Comparison of ENCODE assay signal across 8 mouse cellular contexts in the genomic region with DNA sequence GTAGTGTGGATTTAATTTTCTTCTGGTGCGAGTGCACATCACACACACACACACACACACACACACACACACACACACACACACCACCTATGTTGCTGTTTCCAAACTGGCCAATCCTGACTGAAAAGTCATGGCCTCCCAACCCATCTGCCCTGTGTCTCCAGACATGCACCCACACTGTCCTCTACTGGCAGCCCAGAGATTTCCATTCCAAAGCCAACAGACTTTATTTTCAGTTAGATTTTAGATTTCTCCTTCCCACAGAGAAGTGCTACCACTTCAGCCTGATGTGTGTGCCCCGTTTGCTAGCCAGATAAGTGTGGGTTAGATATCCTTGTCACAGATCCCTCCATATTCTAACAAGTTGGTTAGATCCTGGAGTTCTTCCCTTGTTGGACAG. TPM values are rescaled to one million over a fixed set of nuclear protein-coding genes. Genes with fewer than 3 reads are reported as not detected.
A peak's percentile ranks its signal among the peaks of the same experiment; 100 is the strongest.
DNase-seq lines count a peak whose midpoint lies in the region; TF ChIP-seq lines count a peak whose summit lies in the region.
"Had no signal": no experiment of that assay in that cellular context is flagged by ENCODE, and none has a peak within 500 bp of the region (broad histone marks: within the 10 kb centered on the region; RNA-seq: fewer than 3 reads in every experiment).

No protein-coding gene starts in this region.

- H3K9ac ChIP-seq in MEL (ENCODE audit: control insufficient read depth, low read depth, low read length, poor library complexity, severe bottlenecking): no peak overlapping the region

- H3K79me2 ChIP-seq in MEL (ENCODE audit: control insufficient read depth, insufficient read depth, low read length, poor library complexity): no peaks in the 10 kb centered on the region

- H3K9me3 ChIP-seq in MEL (replicated peaks; ENCODE audit: insufficient read depth, low read length): no peaks in the 10 kb centered on the region

- peaks cover 0 to 5% of the 10 kb centered on the region in 2 experiments; a peak in 1 of 4 replicates for H3K36me3 ChIP-seq in MEL (ENCODE audit: control insufficient read depth in 1 of 2, insufficient read depth in 2 of 2, low read length in 2 of 2)

- peak in 1 of 2 experiments; percentile 52; a peak in 1 of 4 replicates for TF ChIP-seq EP300 in MEL (IDR thresholded peaks at IDR 0.05; ENCODE audit: low read depth in 1 of 2, low read length in 2 of 2)

- peak; percentile 37 to 47 for DNase-seq in layer of hippocampus, postnatal 10 days (ENCODE audit: low spot score in 2 of 2)
- DNase-seq in layer of hippocampus, adult 9-11 months: no peak
- DNase-seq in MEL (ENCODE audit: low read depth, low spot score): peak; percentile 69
- peak; percentile 82 for DNase-seq in brain, adult 2 months (ENCODE audit: low read depth, low spot score)
- DNase-seq in kidney, postnatal 25 days: peak; percentile 57 to 61
- peak; percentile 47 for DNase-seq in thymus, postnatal 0 days (ENCODE audit: low spot score)
- no peak for DNase-seq in urinary bladder, postnatal 10 days (ENCODE audit: low spot score)

- peaks cover 2 to 11% of the 10 kb centered on the region in 2 experiments; a peak in 3 of 4 replicates for H3K4me1 ChIP-seq in MEL (ENCODE audit: control insufficient read depth in 1 of 2, insufficient read depth in 2 of 2, low read length in 2 of 2)

- peak overlapping the region in 1 of 2 experiments; percentile 9; a peak in 1 of 4 replicates for H3K4me3 ChIP-seq in MEL (ENCODE audit: control insufficient read depth in 1 of 2, insufficient read depth in 1 of 2, low read depth in 2 of 2, low read length in 2 of 2)

- peak; percentile 91 for TF ChIP-seq RAD21 in MEL (IDR thresholded peaks at IDR 0.05; ENCODE audit: low read depth, low read length)

- no peak for TF ChIP-seq POLR2A in MEL (IDR thresholded peaks at IDR 0.05; ENCODE audit: control insufficient read depth in 1 of 2, insufficient read depth in 1 of 2, low read depth in 1 of 2, low read length in 2 of 2, poor library complexity in 1 of 2)

- no peak overlapping the region for H3K27ac ChIP-seq in MEL (ENCODE audit: control insufficient read depth, low read depth, low read length)
- H3K27ac ChIP-seq: macrophage had no signal

- H3K27me3 ChIP-seq in MEL (ENCODE audit: control insufficient read depth in 1 of 2, insufficient read depth in 2 of 2, low read length in 2 of 2): no peaks in the 10 kb centered on the region

- TF ChIP-seq CTCF in MEL (IDR thresholded peaks at IDR 0.05 in 2 of 3, conservative IDR thresholded peaks at IDR 0.05 in 1 of 3; ENCODE audit: control insufficient read depth in 1 of 3, insufficient read depth in 1 of 3, low read depth in 2 of 3, low read length in 3 of 3, poor library complexity in 1 of 3, severe bottlenecking in 1 of 3): peak; percentile 75 to 89 (median 82)

TF ChIP-seq in MEL, 35 proteins besides CTCF, POLR2A, EP300 and RAD21:
- TF ChIP-seq CHD2 (IDR thresholded peaks at IDR 0.05; ENCODE audit: low read length): no peak
- TF ChIP-seq SIN3A (IDR thresholded peaks at IDR 0.05; ENCODE audit: low read length): 0 out of 2 replicates have a peak, but pooled peaks have one; percentile 55
- TF ChIP-seq MYC (IDR thresholded peaks at IDR 0.05; ENCODE audit: low read depth, low read length): no peak
- 0 out of 2 replicates have a peak, but pooled peaks have one; percentile 19 for TF ChIP-seq RCOR1 (IDR thresholded peaks at IDR 0.05; ENCODE audit: low read depth, low read length)
- no peak for TF ChIP-seq BHLHE40 (IDR thresholded peaks at IDR 0.05; ENCODE audit: borderline replicate concordance, low read depth, low read length)
- TF ChIP-seq MYB (IDR thresholded peaks at IDR 0.05; ENCODE audit: low read depth, low read length): peak; percentile 58; the same call in 1 of the 2 replicates
- TF ChIP-seq ZC3H11A (IDR thresholded peaks at IDR 0.05; ENCODE audit: low read depth, low read length): peak; percentile 71
- peak; percentile 81 for TF ChIP-seq SMC3 (IDR thresholded peaks at IDR 0.05; ENCODE audit: low read depth, low read length)
- no peak for TF ChIP-seq POLR2AphosphoS5 (IDR thresholded peaks at IDR 0.05; ENCODE audit: borderline replicate concordance, low read depth, low read length)
TF ChIP-seq in MEL: peak in this region for 5.

RNA-seq across cellular contexts. Expression of gene Serac1, which starts 59.8 kb away (rescaled TPM):
- total RNA-seq in layer of hippocampus, postnatal 10 days (2021): 10 to 100 TPM; 20.2 to 25.2 TPM
- total RNA-seq in MEL (2012; rRNA removed): 4.1 and 4.2 TPM in 2 replicates
- polyA plus RNA-seq in MEL (2012; ENCODE audit: insufficient read depth in 1 of 2, insufficient read length in 2 of 2, low read depth in 1 of 2, low replicate concordance in 2 of 2, missing spikeins in 1 of 2): 1 to 10 TPM in 1 of 2 experiments, not detected in 1; 5.9 TPM
- 2.5 and 2.9 TPM in 2 replicates for polyA plus RNA-seq in thymus, postnatal 0 days (2015; fragmentation: Nextera tagmentation; extraction: Ambion mirVana)

RNA-seq across cellular contexts. Expression of gene Gtf2h5, which starts 59.8 kb away (rescaled TPM):
- 100 to 1,000 TPM; 172 to 182 TPM for total RNA-seq in layer of hippocampus, postnatal 10 days (2021)
- total RNA-seq in MEL (2012; rRNA removed): 90.7 and 90.9 TPM in 2 replicates
- polyA plus RNA-seq in MEL (2012; ENCODE audit: insufficient read depth in 1 of 2, insufficient read length in 2 of 2, low read depth in 1 of 2, low replicate concordance in 2 of 2, missing spikeins in 1 of 2): 10 to 100 TPM in 1 of 2 experiments, not detected in 1; 78.3 TPM
- polyA plus RNA-seq in thymus, postnatal 0 days (2015; fragmentation: Nextera tagmentation; extraction: Ambion mirVana): 177 and 185 TPM in 2 replicates

Comparison
In these comparisons a context has a peak if more than half of its experiments do, and no peak if none do; other contexts are left out.
1. DNase-seq: peak in layer of hippocampus, postnatal 10 days (2 of 2), MEL (single experiment), brain, adult 2 months (single experiment), kidney, postnatal 25 days (2 of 2) and thymus, postnatal 0 days (single experiment); none in layer of hippocampus, adult 9-11 months (single experiment) and urinary bladder, postnatal 10 days (single experiment).